Mouse (Mus musculus): Measurements from ENCODE around the gene Zfp821. TPM values are rescaled to one million over a fixed set of nuclear protein-coding genes. Genes with fewer than 3 reads are reported as not detected.

The Zfp821 gene
- total RNA-seq (2023): 10 to 100 TPM; 14.7 to 15.7 TPM

GRCm38 (mm10) chr8:109705320-109706075 is at the start of gene Zfp821:
Gene Zfp821 (plus strand): TSS chr8:109705546.

GRCm38 (mm10) chr8:109693146-109693900 is 12.0 kb upstream of the Zfp821 start, which contains the start of gene Ist1:
Gene Ist1 (minus strand): TSS chr8:109693260.

GRCm38 (mm10) chr8:109737237-109738048 is 32.1 kb downstream of the Zfp821 start, which contains the start of gene Atxn1l:
Gene Atxn1l (minus strand): TSS chr8:109737739.

Other genes starting within 250 kb of the Zfp821 start
- not detected for gene Pmfbp1, start 211.5 kb upstream of the Zfp821 start, total RNA-seq (2023)
- 10 to 100 TPM; 74.1 to 74.3 TPM for gene Dhx38, start 139.7 kb upstream of the Zfp821 start, total RNA-seq (2023)
- gene Txnl4b, start 139.7 kb upstream of the Zfp821 start, total RNA-seq (2023): 10 to 100 TPM; 10.1 to 11.4 TPM
- 1,000 to 10,000 TPM in 1 of 2 experiments, 100 to 1,000 TPM in 1; 984 to 1,006 TPM for gene Hp, start 126.4 kb upstream of the Zfp821 start, total RNA-seq (2023)
- 1 to 10 TPM; 6.2 to 9.5 TPM for gene Dhodh, start 96.9 kb upstream of the Zfp821 start, total RNA-seq (2023)
- under 1 TPM in 1 of 2 experiments, not detected in 1; 0.04 TPM for gene Pkd1l3, start 91.0 kb upstream of the Zfp821 start, total RNA-seq (2023)
- gene Ist1, start 12.3 kb upstream of the Zfp821 start, total RNA-seq (2023): 10 to 100 TPM; 86.0 to 95.9 TPM
- gene Atxn1l, start 32.2 kb downstream of the Zfp821 start, total RNA-seq (2023): 10 to 100 TPM; 24.6 to 32.2 TPM
- gene Ap1g1, start 73.0 kb downstream of the Zfp821 start, total RNA-seq (2023): 10 to 100 TPM; 70.8 to 74.6 TPM
- gene Phlpp2, start 163.0 kb downstream of the Zfp821 start, total RNA-seq (2023): 1 to 10 TPM; 6.6 to 6.9 TPM

Measured in neutrophil, adult 59 days (primary cell).